In genomic region chr2:150667820-150668766, GRCm38 (mm10) we compare ENCODE assay signal across 7 mouse cellular contexts. TPM values are rescaled to one million over a fixed set of nuclear protein-coding genes. Genes with fewer than 3 reads are reported as not detected.
A peak's percentile ranks its signal among the peaks of the same experiment; 100 is the strongest.
DNase-seq lines count a peak whose midpoint lies in the region; ATAC-seq lines count a peak whose summit lies in the region.

Acss1 (minus strand) TSS chr2:150668500.

- peak within 1 kb of the TSS; percentile 76 for H3K4me3 ChIP-seq in intestine, embryonic 15.5 days (replicated peaks)
- peak within 1 kb of the TSS; percentile 60 for H3K4me3 ChIP-seq in limb, embryonic 11.5 days (ENCODE audit: low read depth, low read length)
- H3K4me3 ChIP-seq in midbrain, embryonic 11.5 days (ENCODE audit: low read depth, low read length), result peak within 1 kb of the TSS; percentile 62

- 2% methylated on average over 61 of the region's 61 CpGs for WGBS in intestine, embryonic 15.5 days
- WGBS in limb, embryonic 11.5 days, result 2% methylated on average over 61 of the region's 61 CpGs
- 3% methylated on average over 51 of the region's 61 CpGs for WGBS in midbrain, embryonic 11.5 days

- H3K4me2 ChIP-seq in intestine, embryonic 15.5 days (replicated peaks), result peak within 1 kb of the TSS; percentile 94
- peak within 1 kb of the TSS; percentile 92 for H3K4me2 ChIP-seq in limb, embryonic 11.5 days (ENCODE audit: low read depth, severe bottlenecking)
- H3K4me2 ChIP-seq in midbrain, embryonic 11.5 days, result peak within 1 kb of the TSS; percentile 96

- peak within 1 kb of the TSS; percentile 74 for H3K27ac ChIP-seq in intestine, embryonic 15.5 days
- H3K27ac ChIP-seq in limb, embryonic 11.5 days (replicated peaks; ENCODE audit: low read depth, low read length), result no peak within 1 kb of the TSS
- peak within 1 kb of the TSS; percentile 40; the same call in 1 of the 2 replicates for H3K27ac ChIP-seq in midbrain, embryonic 11.5 days (ENCODE audit: low read depth, low read length)

- peaks cover 14% of the 10 kb centered on the region for H3K4me1 ChIP-seq in intestine, embryonic 15.5 days (replicated peaks)
- no peaks in the 10 kb centered on the region for H3K4me1 ChIP-seq in limb, embryonic 11.5 days (ENCODE audit: control insufficient read depth, insufficient read depth, low read length)
- H3K4me1 ChIP-seq in midbrain, embryonic 11.5 days (ENCODE audit: control insufficient read depth, insufficient read depth, low read length), result peaks cover 16% of the 10 kb centered on the region

- ATAC-seq in intestine, embryonic 15.5 days, result peak; percentile 82
- ATAC-seq in limb, embryonic 11.5 days (ENCODE audit: insufficient number of reproducible peaks, low FRiP score, low TSS enrichment, low read depth), result peak; percentile 78
- ATAC-seq in midbrain, embryonic 11.5 days (ENCODE audit: low FRiP score), result peak; percentile 77

- H3K36me3 ChIP-seq in intestine, embryonic 15.5 days, result no peaks in the 10 kb centered on the region
- H3K36me3 ChIP-seq in limb, embryonic 11.5 days (ENCODE audit: control insufficient read depth, insufficient read depth, low read length), result no peaks in the 10 kb centered on the region
- H3K36me3 ChIP-seq in midbrain, embryonic 11.5 days (ENCODE audit: control insufficient read depth, insufficient read depth, low read length), result no peaks in the 10 kb centered on the region

- H3K9me3 ChIP-seq in intestine, embryonic 15.5 days, result no peaks in the 10 kb centered on the region
- no peaks in the 10 kb centered on the region for H3K9me3 ChIP-seq in limb, embryonic 11.5 days (ENCODE audit: control insufficient read depth, low read length)
- no peaks in the 10 kb centered on the region for H3K9me3 ChIP-seq in midbrain, embryonic 11.5 days (ENCODE audit: control insufficient read depth, low read length)

- H3K9ac ChIP-seq in intestine, embryonic 15.5 days, result peak within 1 kb of the TSS; percentile 67
- peak within 1 kb of the TSS; percentile 59 for H3K9ac ChIP-seq in limb, embryonic 11.5 days (ENCODE audit: low read length)
- peak within 1 kb of the TSS; percentile 79 for H3K9ac ChIP-seq in midbrain, embryonic 11.5 days (ENCODE audit: low read length)

- H3K27me3 ChIP-seq in intestine, embryonic 15.5 days (replicated peaks), result no peaks in the 10 kb centered on the region
- H3K27me3 ChIP-seq in limb, embryonic 11.5 days (ENCODE audit: control insufficient read depth, insufficient read depth, low read length), result peaks cover 9% of the 10 kb centered on the region
- H3K27me3 ChIP-seq in midbrain, embryonic 11.5 days (ENCODE audit: control insufficient read depth, insufficient read depth, low read length), result peaks cover 3% of the 10 kb centered on the region

- peak; percentile 72 for DNase-seq in ZHBTc4 (ENCODE audit: low read depth, low spot score)
- DNase-seq in embryo, embryonic 11 days, result peak; percentile 68
- DNase-seq in gonadal fat pad, adult 2 months (ENCODE audit: low read depth), result no peak
- DNase-seq in limb, embryonic 11.5 days (ENCODE audit: low spot score), result peak; percentile 70
- DNase-seq in midbrain, embryonic 11.5 days (ENCODE audit: low spot score, missing footprints), result peak; percentile 96
- DNase-seq in spleen, adult 18-20 months, result peak; percentile 67 to 86

RNA-seq across cellular contexts. Expression of gene Acss1, which starts in this region (rescaled TPM):
- polyA plus RNA-seq in gonadal fat pad, adult 2 months (2012; rRNA removed), result 33.4 and 42.7 TPM in 2 replicates
- 20.4 and 24.6 TPM in 2 replicates for polyA plus RNA-seq in intestine, embryonic 15.5 days (2015; fragmentation: Nextera tagmentation; extraction: Ambion mirVana)
- polyA plus RNA-seq in limb, embryonic 11.5 days (2014; fragmentation: Nextera tagmentation; extraction: Ambion mirVana), result 4.2 and 5.7 TPM in 2 replicates
- polyA plus RNA-seq in midbrain, embryonic 11.5 days (2014; fragmentation: Nextera tagmentation; extraction: Ambion mirVana), result 20.5 and 21.5 TPM in 2 replicates
